Comparison of ENCODE assay signal across 13 mouse cellular contexts in the genomic region with DNA sequence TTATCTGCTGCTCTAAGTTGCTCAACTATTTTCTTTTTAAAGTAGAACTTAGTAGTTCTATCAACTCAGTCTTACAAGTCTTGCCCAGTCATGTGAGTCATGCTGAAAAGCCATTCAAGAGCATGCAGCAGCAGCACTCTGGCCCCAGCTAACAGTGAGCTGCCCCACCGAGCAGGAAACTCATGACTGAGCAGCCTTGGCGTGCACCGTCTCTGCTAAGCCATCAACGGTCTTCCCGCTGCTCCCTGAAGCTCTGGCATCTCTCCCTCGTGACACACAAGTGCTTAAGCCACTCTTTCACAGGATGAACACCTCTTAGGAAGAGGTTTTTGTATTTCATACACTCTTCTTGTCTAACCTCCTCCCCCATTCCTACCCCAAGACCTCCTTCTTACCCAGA. TPM values are rescaled to one million over a fixed set of nuclear protein-coding genes. Genes with fewer than 3 reads are reported as not detected.
DNase-seq lines count a peak whose midpoint lies in the region; ATAC-seq lines count a peak whose summit lies in the region.
"Had no signal": no experiment of that assay in that cellular context is flagged by ENCODE, and none has a peak within 500 bp of the region (broad histone marks: within the 10 kb centered on the region; RNA-seq: fewer than 3 reads in every experiment).

No protein-coding gene starts in this region.

- no peaks in the 10 kb centered on the region for H3K9me3 ChIP-seq in kidney, embryonic 16.5 days (ENCODE audit: low read length)
- H3K9me3 ChIP-seq: embryonic facial prominence, embryonic 15.5 days had no signal

- no peaks in the 10 kb centered on the region for H3K27me3 ChIP-seq in kidney, embryonic 16.5 days (ENCODE audit: insufficient read depth, low read length)
- H3K27me3 ChIP-seq: embryonic facial prominence, embryonic 15.5 days had no signal

- no peak overlapping the region for H3K4me3 ChIP-seq in kidney, embryonic 16.5 days (ENCODE audit: low read length)
- H3K4me3 ChIP-seq: embryonic facial prominence, embryonic 15.5 days had no signal

- no peak overlapping the region for H3K4me2 ChIP-seq in kidney, embryonic 16.5 days (replicated peaks; ENCODE audit: low read depth, low read length)
- H3K4me2 ChIP-seq: embryonic facial prominence, embryonic 15.5 days had no signal

- no peak overlapping the region for H3K9ac ChIP-seq in kidney, embryonic 16.5 days (replicated peaks; ENCODE audit: low read length)
- H3K9ac ChIP-seq: embryonic facial prominence, embryonic 15.5 days; liver, embryonic 14.5 days had no signal

- WGBS in kidney, embryonic 16.5 days: 36% methylated on average over 6 of the region's 6 CpGs

- peak; percentile 48 for DNase-seq in adrenal gland, adult 2 months
- no peak for DNase-seq in adrenal gland, postnatal 4 days (ENCODE audit: low spot score in 2 of 2)
- peak; percentile 37 for DNase-seq in 3134 (ENCODE audit: extremely low read depth, insufficient read length, low spot score)
- DNase-seq in fibroblast of lung, adult 2 months (ENCODE audit: low read depth): peak; percentile 85
- DNase-seq in neural tube, embryonic 10.5 days (ENCODE audit: extremely low spot score, low spot score): no peak
- DNase-seq in layer of hippocampus, postnatal 14 days (ENCODE audit: low spot score in 2 of 2): no peak
- DNase-seq in frontal cortex, adult 2 months (ENCODE audit: extremely low spot score in 1 of 2, low spot score in 1 of 2): no peak
- DNase-seq: B cell, adult 2 months had no signal

- peaks cover 12% of the 10 kb centered on the region for H3K4me1 ChIP-seq in kidney, embryonic 16.5 days (ENCODE audit: insufficient read depth, low read length)

- no peak overlapping the region for H3K27ac ChIP-seq in kidney, embryonic 16.5 days (ENCODE audit: low read length)
- H3K27ac ChIP-seq: embryonic facial prominence, embryonic 15.5 days; liver, embryonic 14.5 days had no signal

- ATAC-seq in kidney, embryonic 16.5 days (ENCODE audit: low FRiP score, low TSS enrichment): 0 out of 2 replicates have a peak, but pooled peaks have one; percentile 46
- ATAC-seq: midbrain, embryonic 16.5 days had no signal

- H3K36me3 ChIP-seq in kidney, embryonic 16.5 days (ENCODE audit: insufficient read depth, low read length): peaks cover 27% of the 10 kb centered on the region

RNA-seq across cellular contexts. Expression of a gene that starts 10.1 kb away (rescaled TPM):
- 10 to 100 TPM; 42.3 to 53.0 TPM for total RNA-seq in adrenal gland, adult 2 months (2021)
- polyA plus RNA-seq in adrenal gland, adult 2 months (2012; rRNA removed): 18.5 TPM in 2 replicates
- 10 to 100 TPM; 40.9 to 43.7 TPM for total RNA-seq in adrenal gland, postnatal 4 days (2021)
- polyA plus RNA-seq in kidney, embryonic 16.5 days (2015; fragmentation: Nextera tagmentation; extraction: Ambion mirVana): 9.1 and 9.6 TPM in 2 replicates
- total RNA-seq in layer of hippocampus, postnatal 14 days (2021): 10 to 100 TPM; 28.1 to 28.7 TPM
- polyA plus RNA-seq in frontal cortex, adult 2 months (2012; rRNA removed): 13.7 and 14.1 TPM in 2 replicates

RNA-seq across cellular contexts. Expression of a gene that starts 53.1 kb away (rescaled TPM):
- under 1 TPM; 0.55 to 0.63 TPM for total RNA-seq in adrenal gland, adult 2 months (2021)
- 0.04 and 0.10 TPM in 2 replicates for polyA plus RNA-seq in adrenal gland, adult 2 months (2012; rRNA removed)
- total RNA-seq in adrenal gland, postnatal 4 days (2021): under 1 TPM; 0.84 to 0.99 TPM
- 0.30 and 0.55 TPM in 2 replicates for polyA plus RNA-seq in kidney, embryonic 16.5 days (2015; fragmentation: Nextera tagmentation; extraction: Ambion mirVana)
- total RNA-seq in layer of hippocampus, postnatal 14 days (2021): 100 to 1,000 TPM; 161 to 167 TPM
- polyA plus RNA-seq in frontal cortex, adult 2 months (2012; rRNA removed): 78.7 and 79.7 TPM in 2 replicates
- total RNA-seq: granulocyte monocyte progenitor cell, adult 5-6 weeks had no signal

Comparison
In these comparisons a context has a peak if more than half of its experiments do, and no peak if none do; other contexts are left out.
1. DNase-seq: peak in adrenal gland, adult 2 months (single experiment), 3134 (single experiment) and fibroblast of lung, adult 2 months (single experiment); none in adrenal gland, postnatal 4 days (0 of 2), neural tube, embryonic 10.5 days (single experiment), layer of hippocampus, postnatal 14 days (0 of 2) and frontal cortex, adult 2 months (0 of 2).
2. RNA of a gene that starts 53.1 kb away (total RNA-seq): 161 to 167 TPM in layer of hippocampus, postnatal 14 days; 0.84 to 0.99 TPM in adrenal gland, postnatal 4 days and 0.55 to 0.63 TPM in adrenal gland, adult 2 months; every median in the first group is over 10 times any median in the second.